Mouse (Mus musculus): Measurements from ENCODE around the gene Stk40. TPM values are rescaled to one million over a fixed set of nuclear protein-coding genes. Genes with fewer than 3 reads are reported as not detected.

Gene Stk40
- 17.5 TPM for polyA plus RNA-seq (2015; fragmentation: Illumina TruSeq; extraction: RNeasy Lipid Tissue Mini Kit (QIAGEN cat#74804); ENCODE audit: insufficient read depth, low replicate concordance)

DNA sequence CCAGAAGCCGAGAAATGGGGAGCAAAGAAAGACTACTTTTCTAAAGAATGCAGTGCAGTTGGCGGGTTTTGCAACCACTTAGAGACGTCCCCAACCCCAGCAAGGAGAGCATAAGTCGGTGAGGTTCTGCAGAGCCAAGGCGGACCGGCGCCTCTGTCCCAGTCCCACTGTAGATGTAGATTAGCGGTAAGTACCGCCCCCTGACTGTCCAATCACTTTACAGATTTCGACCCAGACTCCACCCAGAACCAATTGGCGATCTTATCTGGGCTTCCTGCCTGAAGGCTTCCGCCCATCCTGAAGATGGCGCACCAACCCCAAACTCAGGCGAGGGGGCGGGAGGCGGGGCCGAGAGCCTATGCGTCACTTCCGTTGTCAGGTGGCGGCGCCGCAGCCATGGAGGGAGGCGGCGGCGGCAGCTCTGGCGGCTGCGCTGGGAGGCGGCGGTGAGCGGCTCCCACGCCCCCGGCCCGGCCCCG is at the start of gene Stk40:
TSS of gene Stk40 (plus strand) at position 368 of the 479 bp plus-strand sequence.

GRCm38 (mm10) chr4:126058134-126058996 is 45.4 kb upstream of the Stk40 start, which contains the start of gene Oscp1:
TSS of gene Oscp1 (plus strand) at chr4:126058565.

GRCm38 (mm10) chr4:126096464-126097111 is 7.2 kb upstream of the Stk40 start, which contains the start of gene Lsm10:
TSS of gene Lsm10 (plus strand) at chr4:126096623.

DNA sequence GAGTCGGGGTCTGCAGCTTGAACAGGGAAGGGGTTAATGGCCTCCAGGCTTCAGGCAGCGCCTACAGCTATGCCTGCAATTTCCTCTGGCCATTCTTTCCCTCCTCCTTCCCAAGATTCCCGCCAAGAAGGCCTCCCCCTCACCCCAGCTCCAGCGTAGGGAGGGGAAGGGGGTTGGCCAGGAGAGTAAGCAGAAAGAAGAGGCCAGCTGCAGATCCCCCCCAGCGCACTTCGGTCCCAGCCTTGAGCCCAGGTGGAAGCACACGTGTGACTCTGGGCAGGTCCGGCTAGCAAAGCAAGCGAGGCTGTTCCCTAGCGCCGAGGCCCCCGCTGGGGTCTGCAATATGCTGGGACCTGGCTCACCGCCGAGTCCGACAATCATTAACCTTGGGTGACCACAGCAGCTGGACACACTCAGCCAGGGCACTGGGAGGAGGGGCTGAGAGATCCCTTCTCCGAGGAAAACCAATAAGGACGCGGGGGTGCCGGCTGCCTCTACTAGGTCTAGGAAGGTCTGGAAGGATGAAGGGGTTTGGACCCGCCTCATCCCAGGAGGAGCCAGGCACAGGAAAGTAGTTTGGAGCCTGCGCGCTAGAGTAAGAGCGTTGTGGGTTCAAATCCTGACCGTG is 43.9 kb downstream of the Stk40 start, which contains the start of gene Eva1b:
TSS of gene Eva1b (plus strand) at position 212 of the 628 bp plus-strand sequence.

GRCm38 (mm10) chr4:126163067-126163659 is 59.4 kb downstream of the Stk40 start, which contains the start of gene Sh3d21:
TSS of gene Sh3d21 (minus strand) at chr4:126163491.

Other genes starting within 250 kb of the Stk40 start
- gene Csf3r, start 79.4 kb upstream of the Stk40 start, polyA plus RNA-seq (2015; fragmentation: Illumina TruSeq; extraction: RNeasy Lipid Tissue Mini Kit (QIAGEN cat#74804); ENCODE audit: insufficient read depth, low replicate concordance), result 39.9 TPM
- 68.2 TPM for gene Mrps15, start 57.0 kb upstream of the Stk40 start, polyA plus RNA-seq (2015; fragmentation: Illumina TruSeq; extraction: RNeasy Lipid Tissue Mini Kit (QIAGEN cat#74804); ENCODE audit: insufficient read depth, low replicate concordance)
- 1.8 TPM for gene Oscp1, start 45.4 kb upstream of the Stk40 start, polyA plus RNA-seq (2015; fragmentation: Illumina TruSeq; extraction: RNeasy Lipid Tissue Mini Kit (QIAGEN cat#74804); ENCODE audit: insufficient read depth, low replicate concordance)
- 13.7 TPM for gene Lsm10, start 7.3 kb upstream of the Stk40 start, polyA plus RNA-seq (2015; fragmentation: Illumina TruSeq; extraction: RNeasy Lipid Tissue Mini Kit (QIAGEN cat#74804); ENCODE audit: insufficient read depth, low replicate concordance)
- gene Eva1b, start 43.8 kb downstream of the Stk40 start, polyA plus RNA-seq (2015; fragmentation: Illumina TruSeq; extraction: RNeasy Lipid Tissue Mini Kit (QIAGEN cat#74804); ENCODE audit: insufficient read depth, low replicate concordance), result 1.0 TPM
- gene Sh3d21, start 59.5 kb downstream of the Stk40 start, polyA plus RNA-seq (2015; fragmentation: Illumina TruSeq; extraction: RNeasy Lipid Tissue Mini Kit (QIAGEN cat#74804); ENCODE audit: insufficient read depth, low replicate concordance), result 1.6 TPM
- 350 TPM for gene Thrap3, start 98.8 kb downstream of the Stk40 start, polyA plus RNA-seq (2015; fragmentation: Illumina TruSeq; extraction: RNeasy Lipid Tissue Mini Kit (QIAGEN cat#74804); ENCODE audit: insufficient read depth, low replicate concordance)
- gene Map7d1, start 152.4 kb downstream of the Stk40 start, polyA plus RNA-seq (2015; fragmentation: Illumina TruSeq; extraction: RNeasy Lipid Tissue Mini Kit (QIAGEN cat#74804); ENCODE audit: insufficient read depth, low replicate concordance), result 30.9 TPM
- gene Trappc3, start 158.4 kb downstream of the Stk40 start, polyA plus RNA-seq (2015; fragmentation: Illumina TruSeq; extraction: RNeasy Lipid Tissue Mini Kit (QIAGEN cat#74804); ENCODE audit: insufficient read depth, low replicate concordance), result 53.5 TPM
- 3.9 TPM for gene Col8a2, start 182.8 kb downstream of the Stk40 start, polyA plus RNA-seq (2015; fragmentation: Illumina TruSeq; extraction: RNeasy Lipid Tissue Mini Kit (QIAGEN cat#74804); ENCODE audit: insufficient read depth, low replicate concordance)
- gene Adprhl2, start 217.7 kb downstream of the Stk40 start, polyA plus RNA-seq (2015; fragmentation: Illumina TruSeq; extraction: RNeasy Lipid Tissue Mini Kit (QIAGEN cat#74804); ENCODE audit: insufficient read depth, low replicate concordance), result 10.1 TPM
- gene Tekt2, start 221.7 kb downstream of the Stk40 start, polyA plus RNA-seq (2015; fragmentation: Illumina TruSeq; extraction: RNeasy Lipid Tissue Mini Kit (QIAGEN cat#74804); ENCODE audit: insufficient read depth, low replicate concordance), result 2.1 TPM